8 mouse cellular contexts compared by ENCODE assay signal in the genomic region with DNA sequence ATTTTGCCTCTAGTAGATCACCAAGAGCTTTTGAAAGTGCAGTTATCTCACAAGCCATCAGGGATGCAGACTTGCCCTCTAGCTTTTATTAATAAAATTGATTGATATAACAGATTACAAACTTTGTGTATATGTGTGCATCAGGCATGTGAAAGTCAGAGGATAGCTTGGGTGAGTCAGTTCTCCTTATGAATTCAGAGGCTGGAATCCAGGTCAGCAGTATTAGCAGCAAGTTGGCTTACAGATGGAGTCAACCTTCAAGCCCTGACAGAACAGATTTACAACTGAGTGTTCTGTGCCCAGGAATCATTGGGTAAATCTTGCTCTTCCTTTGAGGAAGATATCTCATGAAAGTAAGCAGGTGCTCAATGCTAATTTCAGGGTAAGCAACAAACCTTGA. TPM values are rescaled to one million over a fixed set of nuclear protein-coding genes. Genes with fewer than 3 reads are reported as not detected.
DNase-seq lines count a peak whose midpoint lies in the region; ATAC-seq and TF ChIP-seq lines count a peak whose summit lies in the region.

No protein-coding gene starts in this region.

- DNase-seq in gastrocnemius, adult 2 months, result no peak
- no peak for DNase-seq in gastrocnemius, adult 18-20 months (ENCODE audit: low spot score)
- DNase-seq in fat pad, adult 2 months (ENCODE audit: extremely low read depth, low read depth, low spot score), result peak; percentile 5
- no peak for DNase-seq in thymus, adult 2 months
- DNase-seq in thymus, postnatal 10 days (ENCODE audit: low spot score in 2 of 2), result no peak
- DNase-seq in cerebellum, postnatal 14 days, result no peak

- no peak for TF ChIP-seq CTCF in gastrocnemius, adult 2 months (IDR thresholded peaks at IDR 0.05)
- TF ChIP-seq CTCF in C2C12 (IDR thresholded peaks at IDR 0.05; ENCODE audit: control insufficient read depth, insufficient read depth, insufficient read length), result no peak
- TF ChIP-seq CTCF in thymus, adult 2 months (IDR thresholded peaks at IDR 0.05; ENCODE audit: borderline replicate concordance, control insufficient read depth, extremely low read depth, insufficient read depth, low read length, poor library complexity), result no peak

- peaks cover 23% of the 10 kb centered on the region for H3K4me1 ChIP-seq in liver, embryonic 12.5 days
- no peaks in the 10 kb centered on the region for H3K4me1 ChIP-seq in thymus, adult 2 months (replicated peaks; ENCODE audit: control insufficient read depth, insufficient read depth, low read length)

- intact Hi-C loops in gastrocnemius, adult 2 months (cut with DNase I), result loop anchor here (5.0 to 10.0 kb wide), 3 partner anchors 249 to 381 kb away; a partner anchor contains a TSS

- H3ac ChIP-seq in C2C12 (ENCODE audit: control insufficient read depth, insufficient read length, low read depth), result peak overlapping the region; percentile 15

- H3K36me3 ChIP-seq in C2C12 (ENCODE audit: control insufficient read depth, insufficient read depth), result peaks cover 4% of the 10 kb centered on the region
- H3K36me3 ChIP-seq in liver, embryonic 12.5 days, result 0 out of 2 replicates have a peak, but pooled peaks cover 5% of the 10 kb centered on the region
- no peaks in the 10 kb centered on the region for H3K36me3 ChIP-seq in thymus, adult 2 months (ENCODE audit: control insufficient read depth, insufficient read depth, low read length)

- H3K79me3 ChIP-seq in C2C12 (ENCODE audit: low read depth), result peaks cover 1% of the 10 kb centered on the region

- H3K4me2 ChIP-seq in liver, embryonic 12.5 days, result peak overlapping the region; percentile 85

- H3K27ac ChIP-seq in gastrocnemius, adult 2 months, result peak overlapping the region; percentile 99
- 0 out of 2 replicates have a peak overlapping the region, but pooled peaks have one; percentile 36 for H3K27ac ChIP-seq in liver, embryonic 12.5 days
- H3K27ac ChIP-seq in thymus, adult 2 months (ENCODE audit: control insufficient read depth, insufficient read depth, low read length), result no peak overlapping the region

- H3K27me3 ChIP-seq in C2C12 (ENCODE audit: control insufficient read depth, insufficient read depth, insufficient read length), result no peaks in the 10 kb centered on the region
- H3K27me3 ChIP-seq in liver, embryonic 12.5 days (replicated peaks), result no peaks in the 10 kb centered on the region
- no peaks in the 10 kb centered on the region for H3K27me3 ChIP-seq in thymus, adult 2 months (ENCODE audit: control insufficient read depth, insufficient read depth, low read length)

- peaks cover 13% of the 10 kb centered on the region for H3K79me2 ChIP-seq in C2C12 (ENCODE audit: control insufficient read depth, insufficient read depth)

- no peak for TF ChIP-seq POLR2A in thymus, adult 2 months (IDR thresholded peaks at IDR 0.05; ENCODE audit: control insufficient read depth, extremely low read depth, insufficient read depth, low read length, poor library complexity)

- peak overlapping the region; percentile 94 for H3K4me3 ChIP-seq in gastrocnemius, adult 2 months
- H3K4me3 ChIP-seq in C2C12 (ENCODE audit: insufficient read depth, poor library complexity, severe bottlenecking), result peak overlapping the region; percentile 45
- H3K4me3 ChIP-seq in liver, embryonic 12.5 days, result peak overlapping the region; percentile 71
- H3K4me3 ChIP-seq in thymus, adult 2 months (ENCODE audit: control insufficient read depth, insufficient read depth, low read length), result no peak overlapping the region

- no peaks in the 10 kb centered on the region for H3K9me3 ChIP-seq in liver, embryonic 12.5 days (replicated peaks)

- ATAC-seq in liver, embryonic 12.5 days, result no peak

- peak overlapping the region; percentile 81 for H3K9ac ChIP-seq in liver, embryonic 12.5 days

TF ChIP-seq in C2C12, 6 proteins besides CTCF, POLR2A, EP300 and RAD21:
- TF ChIP-seq MYOG (IDR thresholded peaks at IDR 0.05; ENCODE audit: control insufficient read depth, extremely low read depth, insufficient read length) (no peak), FOSL1 (IDR thresholded peaks at IDR 0.05; ENCODE audit: insufficient read depth, low read length, poor library complexity, severe bottlenecking) (no peak), MAX (IDR thresholded peaks at IDR 0.05) (no peak), USF1 (IDR thresholded peaks at IDR 0.05; ENCODE audit: low read depth) (no peak), MYOD1 (IDR thresholded peaks at IDR 0.05; ENCODE audit: control insufficient read depth, insufficient read length, low read depth) (no peak), CEBPB (IDR thresholded peaks at IDR 0.05; ENCODE audit: low read depth) (no peak)

RNA-seq across cellular contexts. Expression of a gene that starts 0.9 kb away (rescaled TPM):
- total RNA-seq in gastrocnemius, adult 2 months (2021), result 10 to 100 TPM; 19.4 to 20.2 TPM
- total RNA-seq in gastrocnemius, adult 18-20 months (2021), result 10 to 100 TPM; 17.0 to 17.5 TPM
- 4.3 TPM for polyA plus RNA-seq in C2C12 (2012; fragmentation: generic; extraction: Trizol)
- polyA plus RNA-seq in liver, embryonic 12.5 days (2016; fragmentation: Nextera tagmentation; extraction: Ambion mirVana), result 13.9 and 15.0 TPM in 2 replicates
- polyA plus RNA-seq in thymus, adult 2 months (2012; rRNA removed), result 6.2 and 8.1 TPM in 2 replicates
